Comparison of ENCODE assay signal across 12 mouse cellular contexts in the genomic region with DNA sequence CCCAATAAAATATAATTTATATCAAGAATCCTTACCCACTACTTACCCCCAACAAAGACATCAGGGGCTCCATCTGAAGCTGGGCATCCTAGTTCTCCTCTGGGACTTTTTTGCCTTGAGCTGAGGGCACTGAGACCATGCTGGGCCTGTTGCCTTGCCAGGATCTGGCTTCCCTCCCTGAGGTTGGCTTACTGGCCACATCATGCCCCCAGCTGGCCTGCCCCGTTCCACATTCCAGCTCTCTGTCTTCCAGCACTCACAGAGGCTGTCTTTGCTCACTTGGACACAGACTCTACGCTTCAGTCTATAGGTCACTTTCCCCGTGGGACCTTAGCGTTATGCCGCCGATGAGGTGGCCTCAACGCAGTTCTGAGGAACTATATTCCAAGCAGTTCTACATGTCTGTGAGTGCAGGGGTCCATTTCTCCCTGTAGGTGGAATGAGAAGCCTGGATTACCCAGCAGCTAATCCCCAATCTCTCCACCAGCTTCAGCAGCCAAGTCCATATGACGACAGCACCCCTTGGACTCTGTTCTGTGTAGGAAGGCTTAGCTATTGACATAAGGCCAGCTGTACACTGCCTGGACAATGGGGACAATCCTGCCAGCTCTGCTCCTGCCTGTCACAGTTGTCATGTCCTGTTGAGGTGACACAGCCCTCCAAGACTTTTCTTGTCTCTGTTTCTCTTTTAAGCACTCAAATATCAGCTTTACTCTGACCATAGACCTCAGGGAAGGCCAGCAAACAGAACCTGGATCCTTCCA.
DNase-seq lines count a peak whose midpoint lies in the region; ATAC-seq and TF ChIP-seq lines count a peak whose summit lies in the region.
"Had no signal": no experiment of that assay in that cellular context is flagged by ENCODE, and none has a peak within 500 bp of the region (broad histone marks: within the 10 kb centered on the region; RNA-seq: fewer than 3 reads in every experiment).

No protein-coding gene starts in this region.

- no peak overlapping the region for H3K4me3 ChIP-seq in midbrain, embryonic 12.5 days
- H3K4me3 ChIP-seq in midbrain, embryonic 16.5 days (ENCODE audit: low read depth, low read length) = no peak overlapping the region
- H3K4me3 ChIP-seq in hindbrain, postnatal 0 days (ENCODE audit: low read length) = no peak overlapping the region
- no peak overlapping the region for H3K4me3 ChIP-seq in forebrain, embryonic 10.5 days
- H3K4me3 ChIP-seq: embryonic facial prominence, embryonic 12.5 days had no signal

- H3K27me3 ChIP-seq in midbrain, embryonic 12.5 days = peaks cover 73% of the 10 kb centered on the region
- H3K27me3 ChIP-seq in midbrain, embryonic 16.5 days (ENCODE audit: control insufficient read depth, insufficient read depth, low read depth, low read length) = peaks cover 3% of the 10 kb centered on the region
- no peaks in the 10 kb centered on the region for H3K27me3 ChIP-seq in hindbrain, postnatal 0 days (ENCODE audit: insufficient read depth, low read length)
- 0 out of 2 replicates have a peak, but pooled peaks cover 3% of the 10 kb centered on the region for H3K27me3 ChIP-seq in forebrain, embryonic 10.5 days (ENCODE audit: poor library complexity, severe bottlenecking)
- H3K27me3 ChIP-seq: embryonic facial prominence, embryonic 12.5 days had no signal

- no peak overlapping the region for H3K4me2 ChIP-seq in midbrain, embryonic 12.5 days (replicated peaks)
- no peak overlapping the region for H3K4me2 ChIP-seq in midbrain, embryonic 16.5 days (ENCODE audit: low read length)
- H3K4me2 ChIP-seq in hindbrain, postnatal 0 days (ENCODE audit: low read depth, low read length) = no peak overlapping the region
- H3K4me2 ChIP-seq: embryonic facial prominence, embryonic 12.5 days had no signal

- H3K9ac ChIP-seq in midbrain, embryonic 12.5 days (replicated peaks) = no peak overlapping the region
- no peak overlapping the region for H3K9ac ChIP-seq in midbrain, embryonic 16.5 days (ENCODE audit: low read depth, low read length)
- no peak overlapping the region for H3K9ac ChIP-seq in hindbrain, postnatal 0 days (replicated peaks; ENCODE audit: low read length)
- H3K9ac ChIP-seq: embryonic facial prominence, embryonic 12.5 days had no signal

- no peaks in the 10 kb centered on the region for H3K36me3 ChIP-seq in midbrain, embryonic 12.5 days
- no peaks in the 10 kb centered on the region for H3K36me3 ChIP-seq in midbrain, embryonic 16.5 days (ENCODE audit: control insufficient read depth, insufficient read depth, low read length)
- H3K36me3 ChIP-seq in hindbrain, postnatal 0 days (ENCODE audit: insufficient read depth, low read length) = no peaks in the 10 kb centered on the region
- H3K36me3 ChIP-seq in forebrain, embryonic 10.5 days (replicated peaks) = no peaks in the 10 kb centered on the region
- H3K36me3 ChIP-seq: embryonic facial prominence, embryonic 12.5 days had no signal

- 74% methylated on average over 8 of the region's 8 CpGs for WGBS in midbrain, embryonic 12.5 days
- 71% methylated on average over 8 of the region's 8 CpGs for WGBS in midbrain, embryonic 16.5 days
- WGBS in hindbrain, postnatal 0 days = 73% methylated on average over 8 of the region's 8 CpGs
- WGBS in forebrain, embryonic 10.5 days = 90% methylated on average over 8 of the region's 8 CpGs

- ATAC-seq in midbrain, embryonic 12.5 days (ENCODE audit: low FRiP score, low read depth) = peak; percentile 66; the same call in 1 of the 2 replicates
- no peak for ATAC-seq in midbrain, embryonic 16.5 days
- ATAC-seq in hindbrain, postnatal 0 days = no peak

- H3K4me1 ChIP-seq in midbrain, embryonic 12.5 days = peaks cover 3% of the 10 kb centered on the region; the same call in 1 of the 2 replicates
- 0 out of 2 replicates have a peak, but pooled peaks cover 3% of the 10 kb centered on the region for H3K4me1 ChIP-seq in midbrain, embryonic 16.5 days (ENCODE audit: control insufficient read depth, insufficient read depth, low read length)
- H3K4me1 ChIP-seq in hindbrain, postnatal 0 days (ENCODE audit: insufficient read depth, low read length) = no peaks in the 10 kb centered on the region
- H3K4me1 ChIP-seq in forebrain, embryonic 10.5 days = no peaks in the 10 kb centered on the region
- H3K4me1 ChIP-seq: embryonic facial prominence, embryonic 12.5 days had no signal

- no peak for TF ChIP-seq CTCF in hindbrain, postnatal 0 days (IDR thresholded peaks at IDR 0.05; ENCODE audit: low read depth)

- no peaks in the 10 kb centered on the region for H3K9me3 ChIP-seq in midbrain, embryonic 12.5 days
- H3K9me3 ChIP-seq in midbrain, embryonic 16.5 days (replicated peaks; ENCODE audit: control insufficient read depth, low read length, poor library complexity, severe bottlenecking) = no peaks in the 10 kb centered on the region
- H3K9me3 ChIP-seq in hindbrain, postnatal 0 days (ENCODE audit: low read length) = no peaks in the 10 kb centered on the region
- H3K9me3 ChIP-seq in forebrain, embryonic 10.5 days = no peaks in the 10 kb centered on the region
- H3K9me3 ChIP-seq: embryonic facial prominence, embryonic 12.5 days had no signal

- H3K27ac ChIP-seq in midbrain, embryonic 12.5 days (replicated peaks) = no peak overlapping the region
- no peak overlapping the region for H3K27ac ChIP-seq in midbrain, embryonic 16.5 days (ENCODE audit: low read length)
- H3K27ac ChIP-seq in hindbrain, postnatal 0 days = no peak overlapping the region
- H3K27ac ChIP-seq in forebrain, embryonic 10.5 days = no peak overlapping the region
- H3K27ac ChIP-seq: embryonic facial prominence, embryonic 12.5 days had no signal

- peak; percentile 30 for DNase-seq in adrenal gland, postnatal 14 days
- no peak for DNase-seq in adrenal gland, postnatal 10 days
- peak; percentile 32 for DNase-seq in hindbrain, postnatal 0 days (ENCODE audit: low spot score)
- peak; percentile 12 for DNase-seq in yolk sac, embryonic 10.5 days (ENCODE audit: low spot score)
- no peak for DNase-seq in urinary bladder, postnatal 10 days (ENCODE audit: low spot score)
- no peak for DNase-seq in forebrain, embryonic 10.5 days (ENCODE audit: extremely low spot score, low spot score)
- DNase-seq: kidney, adult 11 months; layer of hippocampus, postnatal 36 days; lung, postnatal 14 days had no signal

Comparison
In these comparisons a context has a peak if more than half of its experiments do, and no peak if none do; other contexts are left out.
1. DNase-seq: peak in adrenal gland, postnatal 14 days (single experiment), hindbrain, postnatal 0 days (single experiment) and yolk sac, embryonic 10.5 days (single experiment); none in adrenal gland, postnatal 10 days (single experiment), urinary bladder, postnatal 10 days (single experiment) and forebrain, embryonic 10.5 days (single experiment).